Mouse (Mus musculus): ENCODE data around the gene Gm48551. TPM values are rescaled to one million over a fixed set of nuclear protein-coding genes. Genes with fewer than 3 reads are reported as not detected.

Gene Gm48551
- polyA plus RNA-seq, 1 experiment from 2014 or later: 0.86 TPM

Small RNA genes within 50 kb of the gene (microRNA-seq; reads per million reads assigned to microRNA genes)
- gene Mir1191b (1.2 reads per million), gene Mir6913 (not detected)

Other genes starting within 250 kb of the Gm48551 start
- 49.1 and 49.6 TPM in 2 replicates for gene Zbtb7a, start 249.2 kb upstream of the Gm48551 start, polyA plus RNA-seq (2015; fragmentation: Nextera tagmentation; extraction: Ambion mirVana)
- 23.5 and 23.8 TPM in 2 replicates for gene Pias4, start 216.5 kb upstream of the Gm48551 start, polyA plus RNA-seq (2015; fragmentation: Nextera tagmentation; extraction: Ambion mirVana)
- 369 and 384 TPM in 2 replicates for gene Eef2, start 207.8 kb upstream of the Gm48551 start, polyA plus RNA-seq (2015; fragmentation: Nextera tagmentation; extraction: Ambion mirVana)
- 19.3 and 20.9 TPM in 2 replicates for gene Dapk3, start 201.5 kb upstream of the Gm48551 start, polyA plus RNA-seq (2015; fragmentation: Nextera tagmentation; extraction: Ambion mirVana)
- 0.08 TPM in 1 of 2 replicates, not detected in the other for gene 4930442H23Rik, start 200.6 kb upstream of the Gm48551 start, polyA plus RNA-seq (2015; fragmentation: Nextera tagmentation; extraction: Ambion mirVana)
- not detected in 2 replicates for gene Nmrk2, start 182.4 kb upstream of the Gm48551 start, polyA plus RNA-seq (2015; fragmentation: Nextera tagmentation; extraction: Ambion mirVana)
- 0.05 and 0.08 TPM in 2 replicates for gene Atcay, start 153.6 kb upstream of the Gm48551 start, polyA plus RNA-seq (2015; fragmentation: Nextera tagmentation; extraction: Ambion mirVana)
- 0.28 and 0.43 TPM in 2 replicates for gene Zfr2, start 151.3 kb upstream of the Gm48551 start, polyA plus RNA-seq (2015; fragmentation: Nextera tagmentation; extraction: Ambion mirVana)
- 1.2 and 1.8 TPM in 2 replicates for gene Matk, start 131.5 kb upstream of the Gm48551 start, polyA plus RNA-seq (2015; fragmentation: Nextera tagmentation; extraction: Ambion mirVana)
- gene Mrpl54, start 117.5 kb upstream of the Gm48551 start, polyA plus RNA-seq (2015; fragmentation: Nextera tagmentation; extraction: Ambion mirVana): 130 and 134 TPM in 2 replicates
- 24.5 and 26.7 TPM in 2 replicates for gene Apba3, start 117.5 kb upstream of the Gm48551 start, polyA plus RNA-seq (2015; fragmentation: Nextera tagmentation; extraction: Ambion mirVana)
- gene Tjp3, start 92.9 kb upstream of the Gm48551 start, polyA plus RNA-seq (2015; fragmentation: Nextera tagmentation; extraction: Ambion mirVana): 0.35 and 0.43 TPM in 2 replicates
- 13.2 and 16.7 TPM in 2 replicates for gene Pip5k1c, start 91.5 kb upstream of the Gm48551 start, polyA plus RNA-seq (2015; fragmentation: Nextera tagmentation; extraction: Ambion mirVana)
- gene Cactin, start 63.4 kb upstream of the Gm48551 start, polyA plus RNA-seq (2015; fragmentation: Nextera tagmentation; extraction: Ambion mirVana): 29.5 and 33.0 TPM in 2 replicates
- gene Tbxa2r, start 55.7 kb upstream of the Gm48551 start, polyA plus RNA-seq (2015; fragmentation: Nextera tagmentation; extraction: Ambion mirVana): 5.2 and 5.3 TPM in 2 replicates
- not detected in 2 replicates for gene Gipc3, start 41.2 kb upstream of the Gm48551 start, polyA plus RNA-seq (2015; fragmentation: Nextera tagmentation; extraction: Ambion mirVana)
- 27.1 and 30.3 TPM in 2 replicates for gene Hmg20b, start 34.0 kb upstream of the Gm48551 start, polyA plus RNA-seq (2015; fragmentation: Nextera tagmentation; extraction: Ambion mirVana)
- 12.5 and 13.1 TPM in 2 replicates for gene Mfsd12, start 27.0 kb upstream of the Gm48551 start, polyA plus RNA-seq (2015; fragmentation: Nextera tagmentation; extraction: Ambion mirVana)
- gene 4930404N11Rik, start 18.6 kb upstream of the Gm48551 start, polyA plus RNA-seq (2015; fragmentation: Nextera tagmentation; extraction: Ambion mirVana): 1.2 and 1.4 TPM in 2 replicates
- gene Fzr1, start 6.0 kb upstream of the Gm48551 start, polyA plus RNA-seq (2015; fragmentation: Nextera tagmentation; extraction: Ambion mirVana): 89.5 and 94.1 TPM in 2 replicates
- 61.1 and 68.7 TPM in 2 replicates for gene Dohh, start within 50 bp of the Gm48551 start, polyA plus RNA-seq (2015; fragmentation: Nextera tagmentation; extraction: Ambion mirVana)
- 0.93 TPM in 1 of 2 replicates, not detected in the other for gene Gm48552, start 4.5 kb downstream of the Gm48551 start, polyA plus RNA-seq (2015; fragmentation: Nextera tagmentation; extraction: Ambion mirVana)
- gene Smim24, start 8.6 kb downstream of the Gm48551 start, polyA plus RNA-seq (2015; fragmentation: Nextera tagmentation; extraction: Ambion mirVana): 1.8 TPM in 2 replicates
- 9.8 and 9.9 TPM in 2 replicates for gene Nfic, start 71.2 kb downstream of the Gm48551 start, polyA plus RNA-seq (2015; fragmentation: Nextera tagmentation; extraction: Ambion mirVana)
- gene Celf5, start 98.2 kb downstream of the Gm48551 start, polyA plus RNA-seq (2015; fragmentation: Nextera tagmentation; extraction: Ambion mirVana): 0.13 and 0.15 TPM in 2 replicates
- gene Ncln, start 111.9 kb downstream of the Gm48551 start, polyA plus RNA-seq (2015; fragmentation: Nextera tagmentation; extraction: Ambion mirVana): 41.5 TPM in 2 replicates
- 2.3 and 2.4 TPM in 2 replicates for gene S1pr4, start 115.7 kb downstream of the Gm48551 start, polyA plus RNA-seq (2015; fragmentation: Nextera tagmentation; extraction: Ambion mirVana)
- gene Gna15, start 139.8 kb downstream of the Gm48551 start, polyA plus RNA-seq (2015; fragmentation: Nextera tagmentation; extraction: Ambion mirVana): 7.2 and 7.5 TPM in 2 replicates
- 20.0 and 21.4 TPM in 2 replicates for gene Gna11, start 160.7 kb downstream of the Gm48551 start, polyA plus RNA-seq (2015; fragmentation: Nextera tagmentation; extraction: Ambion mirVana)
- 201 and 215 TPM in 2 replicates for gene Aes, start 175.0 kb downstream of the Gm48551 start, polyA plus RNA-seq (2015; fragmentation: Nextera tagmentation; extraction: Ambion mirVana)
- gene Tle2, start 190.1 kb downstream of the Gm48551 start, polyA plus RNA-seq (2015; fragmentation: Nextera tagmentation; extraction: Ambion mirVana): 2.3 and 2.7 TPM in 2 replicates
- gene Tle6, start 216.6 kb downstream of the Gm48551 start, polyA plus RNA-seq (2015; fragmentation: Nextera tagmentation; extraction: Ambion mirVana): 7.3 and 7.6 TPM in 2 replicates
- 0.50 and 0.56 TPM in 2 replicates for gene BC025920, start 221.8 kb downstream of the Gm48551 start, polyA plus RNA-seq (2015; fragmentation: Nextera tagmentation; extraction: Ambion mirVana)
- 10.7 and 10.9 TPM in 2 replicates for gene Sirt6, start 243.3 kb downstream of the Gm48551 start, polyA plus RNA-seq (2015; fragmentation: Nextera tagmentation; extraction: Ambion mirVana)
- 1.9 and 2.2 TPM in 2 replicates for gene Ankrd24, start 244.1 kb downstream of the Gm48551 start, polyA plus RNA-seq (2015; fragmentation: Nextera tagmentation; extraction: Ambion mirVana)